Mouse (Mus musculus) adrenal gland (tissue): Measurements from ENCODE around the gene Selenon.

Experiments used
- intact Hi-C: fragments of 180-260 bp; cut with DNase I; formaldehyde crosslinking; loops from one replicate; pipeline ENCODE4 v1.15.1; 2025

The Selenon gene

DNA sequence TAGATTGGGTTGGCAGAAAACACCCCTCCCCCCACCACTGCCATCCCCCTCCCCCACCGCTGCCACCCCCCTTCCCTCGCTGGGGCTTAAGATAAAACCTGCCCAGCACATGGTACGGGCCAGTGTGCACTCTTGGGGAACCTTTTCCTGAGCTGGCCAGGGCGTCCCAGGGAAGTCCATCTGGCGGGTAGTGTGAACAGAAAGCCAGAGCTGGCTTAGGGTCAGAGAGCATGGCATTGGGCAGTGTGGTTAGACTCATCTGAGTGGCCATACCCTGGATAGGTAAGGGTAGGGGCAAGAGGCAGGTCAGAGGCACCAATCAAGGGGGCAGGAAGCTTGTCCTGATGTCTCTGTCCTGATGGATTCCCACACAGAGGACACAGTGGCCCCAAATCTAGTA lies 27.7 kb upstream of the Selenon start:
- intact Hi-C loops, result loop anchor here (10.0 kb wide), 1 partner anchor 125 kb away; the partner anchor contains the start of gene Man1c1

DNA sequence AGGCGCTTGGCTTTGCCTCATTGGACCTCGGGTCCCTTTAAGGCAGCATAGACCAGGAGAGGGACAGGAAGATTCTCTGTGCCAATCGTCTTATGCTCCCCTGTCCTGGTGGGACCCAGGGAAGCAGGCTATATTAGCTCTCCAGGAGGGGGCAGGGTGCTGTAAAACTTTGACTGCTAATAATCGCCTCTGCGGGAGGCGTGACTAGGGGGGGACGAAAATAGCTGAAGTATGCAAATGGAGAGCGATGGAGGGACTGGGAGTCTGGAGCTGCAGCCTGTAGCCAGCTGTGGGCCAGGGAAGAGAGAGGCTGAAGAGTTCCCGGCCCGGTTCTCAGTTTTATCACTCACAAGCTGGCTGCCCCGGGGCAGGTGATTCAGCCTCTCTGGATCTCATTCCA lies 27.2 kb upstream of the Selenon start:
- intact Hi-C loops, result no loop called here

DNA sequence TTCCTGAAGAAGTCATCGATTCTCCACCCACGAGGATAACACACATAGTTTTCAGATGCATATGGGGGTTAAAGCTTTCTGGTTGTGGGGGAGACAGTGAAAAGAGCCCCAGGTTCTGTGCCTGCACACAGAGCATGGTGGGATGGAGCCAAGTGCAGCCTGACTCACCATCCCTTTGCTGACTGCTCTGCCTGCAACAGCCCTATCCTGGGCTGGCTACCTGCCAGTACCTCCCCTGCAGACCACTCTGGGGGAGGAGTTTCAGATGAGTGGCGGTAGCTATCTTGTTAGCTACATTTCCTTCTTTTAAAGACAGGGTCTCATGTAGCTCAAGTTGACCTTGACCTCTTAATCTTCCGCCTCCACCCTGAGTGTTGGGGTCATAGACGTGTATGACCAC lies 26.4 kb upstream of the Selenon start:
- intact Hi-C loops, result no loop called here

DNA sequence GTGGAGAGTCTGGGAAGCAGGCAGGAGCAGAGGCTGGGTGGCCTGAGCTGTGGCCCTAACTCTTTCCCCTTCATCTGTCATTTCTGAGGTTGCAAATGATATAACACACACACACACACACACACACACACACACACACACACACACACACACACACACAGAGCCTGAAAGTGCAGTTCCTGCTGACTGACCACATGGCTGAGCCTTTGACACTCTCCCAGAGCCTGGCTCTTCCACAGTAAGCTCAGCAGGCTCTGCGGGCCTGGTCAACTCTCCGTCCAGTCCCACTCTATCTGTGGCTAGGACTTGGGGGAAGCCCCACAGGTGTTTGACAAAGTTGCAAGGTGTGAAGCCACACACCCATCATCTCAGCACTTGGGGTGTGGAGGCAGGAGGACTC lies 25.3 kb upstream of the Selenon start:
- intact Hi-C loops, result no loop called here

DNA sequence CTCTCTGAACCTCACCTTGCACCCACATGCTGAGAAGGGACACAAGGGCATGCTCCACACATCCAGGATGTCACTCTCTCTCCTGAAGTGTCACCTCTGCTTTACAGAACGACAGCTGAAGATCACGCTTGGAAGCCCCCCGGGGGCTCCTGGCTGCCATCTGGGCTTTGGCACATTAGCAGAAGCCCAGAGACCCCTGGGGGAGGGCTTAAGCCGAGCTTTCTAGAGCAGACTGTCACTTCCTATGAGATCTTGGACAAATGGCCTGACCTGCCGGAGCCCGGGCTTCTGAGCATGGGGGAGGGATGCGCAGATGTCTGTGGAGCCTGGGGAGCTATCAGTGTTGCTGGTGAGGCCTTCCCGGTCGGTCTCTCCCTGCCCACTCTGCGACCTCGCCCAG lies 23.5 kb upstream of the Selenon start:
- intact Hi-C loops, result no loop called here

DNA sequence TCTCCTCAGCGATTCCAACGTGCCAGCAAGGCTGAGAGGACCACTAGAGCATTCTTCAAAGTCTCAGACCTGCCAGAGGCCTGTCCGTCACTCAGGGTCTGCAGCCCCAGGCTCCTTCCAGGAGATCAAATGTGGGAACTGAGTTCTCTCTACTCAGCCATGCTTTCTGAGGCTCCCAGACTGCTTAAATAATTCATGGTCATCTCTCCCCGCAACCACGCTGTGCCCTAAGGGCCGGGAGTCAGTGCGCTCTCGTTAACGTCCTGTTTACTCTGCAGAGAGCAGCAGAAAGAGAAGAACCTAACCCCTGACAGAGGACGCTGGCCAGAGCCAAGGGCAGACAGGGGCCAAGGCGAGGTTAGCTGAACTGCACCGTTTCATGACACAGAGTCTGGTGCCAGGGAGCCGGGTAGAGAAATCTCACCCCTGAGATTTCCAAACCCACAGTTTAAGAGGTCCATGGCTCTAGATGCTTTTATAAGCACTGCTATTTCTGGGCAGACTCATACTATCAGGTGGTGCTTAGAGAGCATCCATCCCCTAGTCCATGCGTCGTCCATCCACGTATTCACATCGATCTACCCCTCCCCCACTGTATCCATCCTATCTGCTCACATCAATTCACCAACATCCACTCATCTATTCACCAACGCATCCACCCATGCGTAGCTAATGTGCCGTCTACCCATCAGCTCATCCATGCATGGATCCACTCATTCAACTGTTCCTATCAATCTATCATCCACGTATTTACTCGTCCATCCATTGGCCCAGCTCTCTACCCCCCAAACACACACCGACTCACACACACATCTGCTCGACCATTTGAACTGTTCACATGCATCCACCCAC lies 20.7 kb upstream of the Selenon start:
- intact Hi-C loops, result no loop called here

DNA sequence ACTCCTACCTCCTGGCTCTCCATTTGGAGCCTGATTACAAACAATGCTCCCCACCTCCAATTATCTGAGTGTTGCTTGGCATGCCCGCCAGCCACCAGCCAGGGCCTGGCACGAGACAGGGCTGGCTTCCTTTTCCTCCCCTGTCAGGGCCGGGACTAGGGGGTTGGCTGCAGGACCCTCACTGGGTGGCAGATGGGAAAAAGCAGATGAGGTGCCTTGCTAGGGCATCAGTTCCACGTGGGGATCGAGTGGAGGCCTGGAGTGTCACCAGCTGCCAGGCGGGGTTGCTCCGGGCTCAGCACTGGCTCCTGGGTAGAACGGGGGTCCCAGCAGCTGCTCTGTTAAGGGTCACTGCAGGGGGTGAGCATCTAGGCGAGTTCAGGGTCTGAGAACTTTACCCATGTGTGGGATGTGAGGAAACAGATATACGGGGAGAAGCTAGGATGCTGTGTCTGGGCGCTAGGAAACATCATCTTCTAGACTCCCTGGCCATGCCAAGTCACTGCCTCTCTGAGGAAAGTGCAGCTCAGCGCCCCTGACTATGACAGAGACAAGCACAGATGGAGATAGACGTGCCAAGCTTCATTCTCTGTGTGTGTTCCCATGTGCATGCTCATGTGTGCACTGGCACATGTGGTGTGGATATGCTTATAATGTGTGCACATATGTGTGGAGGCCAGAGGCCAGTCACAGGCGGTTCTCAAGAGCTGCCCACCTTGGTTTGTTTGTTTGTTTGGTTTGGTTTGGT lies 18.9 kb upstream of the Selenon start:
- intact Hi-C loops, result no loop called here

DNA sequence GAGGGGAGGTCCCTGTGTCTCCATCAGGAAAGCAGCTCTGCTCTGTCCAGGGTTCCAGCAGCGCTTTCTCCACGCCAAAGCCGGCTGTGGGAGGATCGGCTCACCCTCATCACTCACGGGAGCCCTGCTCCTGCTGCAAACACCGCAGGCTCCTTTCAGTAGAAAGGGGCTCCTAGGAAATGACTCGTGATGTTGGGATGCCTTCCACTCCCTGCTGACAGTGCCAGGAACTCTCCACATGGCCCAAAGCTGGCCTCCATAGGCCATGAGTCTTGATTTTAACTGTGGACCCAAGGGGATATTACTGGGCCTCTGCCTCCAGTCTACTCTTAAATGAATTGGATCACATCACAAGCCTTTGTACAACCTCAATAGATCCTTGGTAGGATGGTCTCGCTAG lies 17.9 kb upstream of the Selenon start:
- intact Hi-C loops, result no loop called here

DNA sequence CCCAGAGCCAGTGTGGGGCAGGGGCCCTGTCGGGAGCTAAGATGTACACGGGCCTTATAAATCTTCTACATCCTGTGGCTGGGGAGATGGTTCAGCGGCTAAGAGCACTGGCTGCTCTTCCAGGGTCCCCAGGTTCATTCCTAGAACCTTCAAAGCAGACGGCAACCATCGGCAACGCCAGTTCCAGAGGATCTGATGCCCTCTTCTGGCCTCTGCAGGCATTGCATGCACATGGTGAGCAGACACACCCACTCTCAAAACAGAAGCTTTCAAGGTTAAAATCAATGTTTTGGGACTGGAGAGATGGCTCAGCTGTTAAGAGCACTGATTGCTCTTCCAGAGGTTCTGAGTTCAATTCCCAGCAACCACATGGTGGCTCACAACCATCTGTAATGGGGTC lies 17.2 kb upstream of the Selenon start:
- intact Hi-C loops, result no loop called here

DNA sequence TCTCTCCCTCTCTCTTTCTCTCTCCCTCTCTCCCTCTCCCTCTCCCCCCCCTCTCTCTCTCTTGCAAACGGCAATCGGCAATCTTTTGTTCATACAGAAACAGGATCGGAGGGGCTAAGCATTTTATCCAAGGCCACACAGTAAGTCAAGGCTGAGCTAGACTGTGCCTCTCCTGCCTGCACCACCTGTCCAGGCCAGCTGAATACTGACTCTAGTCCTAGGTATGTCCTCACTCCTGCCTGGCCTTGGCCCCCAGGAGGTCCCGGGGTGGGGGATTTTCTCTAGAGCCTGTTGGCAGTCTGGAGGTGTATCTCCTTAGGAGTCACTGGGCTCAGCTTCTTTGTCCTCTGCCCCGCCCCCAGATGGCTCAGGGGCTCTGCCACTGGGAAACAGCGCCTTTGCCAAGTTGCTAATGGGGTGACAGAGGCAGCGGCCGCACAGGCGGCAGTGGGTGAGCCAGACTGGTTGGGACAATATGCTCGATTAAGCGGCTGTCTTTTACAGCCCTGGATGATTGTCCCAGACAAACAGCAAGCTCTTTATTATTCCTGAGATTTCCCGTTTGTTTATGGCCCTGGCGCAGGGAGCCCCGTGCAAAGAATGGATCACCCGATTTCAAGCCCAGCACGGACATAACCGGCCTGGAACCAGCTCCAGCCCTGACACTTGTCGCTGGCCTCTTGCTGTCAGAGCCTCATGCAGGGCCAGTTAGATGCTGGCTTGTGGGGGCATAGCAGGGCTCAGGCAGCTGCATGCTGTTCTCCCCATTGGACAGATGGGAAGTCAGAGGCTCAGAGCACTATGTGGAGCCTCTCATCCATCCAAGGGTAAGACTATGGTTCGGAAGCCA lies 15.6 kb upstream of the Selenon start:
- intact Hi-C loops, result no loop called here

DNA sequence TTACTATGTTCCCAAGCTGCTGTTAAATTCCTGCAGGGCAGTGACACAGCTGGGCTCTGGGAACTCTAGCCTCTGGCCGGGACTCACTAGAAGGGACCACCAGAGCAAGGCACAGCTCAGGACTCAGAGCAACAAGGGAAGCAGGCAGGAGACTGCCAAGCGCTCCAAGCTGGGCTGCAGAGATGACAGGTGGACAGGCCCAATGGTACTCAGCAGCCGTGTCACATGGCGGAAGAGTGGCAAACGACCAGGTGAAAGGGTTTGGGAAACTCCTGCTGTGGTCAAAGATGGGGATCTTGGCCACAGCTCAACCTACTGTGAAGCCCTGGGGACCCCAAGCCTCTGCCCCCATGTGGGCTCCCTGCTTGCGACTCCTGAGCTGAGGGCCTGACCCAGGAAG lies 12.1 kb upstream of the Selenon start:
- intact Hi-C loops, result no loop called here

DNA sequence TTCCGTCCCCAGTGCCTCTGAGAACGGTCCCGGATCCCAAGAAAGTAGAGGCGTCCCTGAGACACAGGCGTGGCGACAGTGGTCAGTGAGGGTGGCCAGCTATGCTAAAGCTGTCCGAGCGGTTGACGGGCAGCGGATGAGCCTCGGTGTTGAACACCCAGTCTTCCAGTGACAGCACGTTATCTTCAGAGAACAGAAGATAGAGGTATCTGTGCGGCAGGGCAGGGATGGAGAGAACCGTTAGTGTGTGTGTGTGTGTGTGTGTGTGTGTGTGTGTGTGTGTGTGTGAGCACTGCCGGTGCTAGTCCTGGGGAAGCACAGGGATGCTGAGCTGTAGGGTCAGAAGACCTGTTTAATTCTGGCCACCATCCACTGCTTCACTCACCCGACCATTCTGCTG lies 11.7 kb upstream of the Selenon start:
- intact Hi-C loops, result no loop called here

DNA sequence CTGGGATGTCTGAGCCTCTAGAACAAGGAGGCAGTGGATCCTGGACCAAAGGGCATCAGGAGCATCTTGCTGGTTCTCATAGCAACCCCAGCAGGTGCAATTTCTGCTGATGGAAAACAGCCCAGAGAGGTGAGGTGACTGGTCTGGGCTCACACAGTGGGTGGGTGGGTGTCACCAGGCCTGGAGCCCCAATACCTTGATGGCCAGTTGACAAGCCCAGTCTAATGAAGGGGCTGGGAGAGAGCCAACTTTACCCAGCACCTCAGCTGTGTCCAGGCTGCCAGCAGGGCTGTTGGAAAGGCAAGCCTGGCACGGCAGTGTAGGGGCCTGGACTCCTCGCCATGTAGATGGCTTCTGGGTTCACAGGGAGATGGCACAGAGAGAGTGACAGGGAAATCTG lies 10.0 kb upstream of the Selenon start:
- intact Hi-C loops, result no loop called here

DNA sequence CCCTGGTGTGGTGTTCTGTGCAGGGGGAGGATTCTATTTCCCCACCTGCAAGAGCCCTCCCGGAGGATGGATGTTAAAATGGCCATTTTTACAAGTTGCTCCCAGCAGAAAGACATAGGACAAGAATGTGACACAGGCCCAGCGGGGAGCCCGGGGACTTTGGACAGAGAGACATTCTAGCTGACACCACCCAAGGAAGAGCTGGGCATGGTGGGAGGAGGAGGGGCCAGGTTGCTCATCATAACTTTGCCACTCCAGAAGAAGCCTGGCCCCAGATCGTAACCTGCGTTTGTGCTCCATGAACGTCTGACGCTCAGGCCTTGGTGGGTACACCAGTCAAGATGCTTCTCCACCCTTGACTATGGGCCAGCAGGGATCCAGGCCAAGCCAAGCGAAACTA lies 8.7 kb upstream of the Selenon start:
- intact Hi-C loops, result no loop called here

DNA sequence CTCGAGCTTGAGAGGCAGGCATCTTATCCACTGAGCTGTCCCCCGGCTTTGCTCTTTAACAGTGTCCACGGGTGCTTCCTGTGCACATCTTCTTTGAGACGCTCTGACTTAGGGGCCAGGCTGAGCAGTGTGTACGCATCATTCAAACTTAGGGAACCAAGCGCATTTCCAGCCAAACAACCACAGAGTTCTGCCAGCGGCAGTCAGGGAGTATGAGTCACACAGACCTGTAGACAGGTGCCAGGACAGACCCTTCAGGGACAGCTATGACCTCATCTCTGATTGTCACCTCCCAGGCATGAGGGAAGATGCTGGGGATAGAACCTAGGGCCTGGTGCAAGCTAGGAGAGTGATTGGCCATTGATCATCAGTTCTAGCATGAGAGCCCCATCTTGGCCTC lies 7.2 kb upstream of the Selenon start:
- intact Hi-C loops, result no loop called here

DNA sequence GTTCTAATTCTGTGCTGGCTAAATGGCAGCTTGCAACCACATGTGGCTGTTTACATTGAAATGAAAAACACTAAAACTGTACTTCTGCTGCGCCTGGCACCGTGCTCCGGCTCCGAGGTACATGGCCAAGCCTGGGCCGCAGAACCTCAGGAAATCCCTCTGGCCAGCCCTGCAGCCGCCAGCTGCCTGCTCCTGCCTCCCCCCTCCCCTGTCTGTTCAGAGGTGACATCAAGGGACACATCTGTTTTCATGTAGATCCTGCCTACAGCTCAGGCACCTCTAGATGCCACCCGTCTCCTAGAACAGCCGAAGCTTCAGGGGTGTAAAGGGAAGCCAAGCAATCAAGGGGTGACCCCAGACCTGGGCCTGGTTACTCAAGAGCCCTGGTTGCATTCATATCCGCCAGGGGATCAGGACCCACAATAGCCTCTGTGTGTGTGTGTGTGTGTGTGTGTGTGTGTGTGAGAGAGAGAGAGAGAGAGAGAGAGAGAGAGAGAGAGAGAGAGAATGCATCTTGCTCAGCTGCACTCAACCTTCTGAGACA lies 6.7 kb upstream of the Selenon start:
- intact Hi-C loops, result no loop called here

DNA sequence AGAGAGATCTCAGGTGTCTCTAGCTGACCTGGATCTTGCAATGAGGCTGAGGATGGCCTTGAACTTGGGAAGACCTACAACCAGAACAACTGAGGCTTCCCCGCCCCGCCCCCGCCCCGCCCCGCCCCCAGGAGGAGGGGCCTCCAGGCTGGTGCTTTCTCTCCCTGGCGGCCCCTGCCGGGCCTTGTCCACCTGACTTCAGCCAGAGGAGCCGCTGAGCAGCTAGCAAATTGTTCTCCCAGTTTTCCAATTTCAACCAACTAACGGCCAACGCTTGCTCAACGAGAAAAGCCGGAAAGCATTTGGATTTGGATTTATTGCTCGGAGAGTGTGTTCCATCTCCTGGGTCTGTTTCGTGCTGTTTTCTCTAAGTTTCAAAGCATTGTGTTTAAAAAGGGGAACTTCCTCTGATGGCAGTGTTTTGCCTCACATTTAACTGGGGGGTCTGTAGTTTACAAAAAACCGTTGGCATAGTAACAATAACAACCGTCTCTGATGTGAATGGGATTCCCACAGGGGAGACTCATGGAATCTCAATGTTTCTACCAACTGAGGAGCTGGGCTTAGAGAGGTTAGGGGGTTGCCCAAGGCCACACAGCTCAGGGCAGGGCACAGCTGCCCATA lies 5.8 kb upstream of the Selenon start:
- intact Hi-C loops, result no loop called here

DNA sequence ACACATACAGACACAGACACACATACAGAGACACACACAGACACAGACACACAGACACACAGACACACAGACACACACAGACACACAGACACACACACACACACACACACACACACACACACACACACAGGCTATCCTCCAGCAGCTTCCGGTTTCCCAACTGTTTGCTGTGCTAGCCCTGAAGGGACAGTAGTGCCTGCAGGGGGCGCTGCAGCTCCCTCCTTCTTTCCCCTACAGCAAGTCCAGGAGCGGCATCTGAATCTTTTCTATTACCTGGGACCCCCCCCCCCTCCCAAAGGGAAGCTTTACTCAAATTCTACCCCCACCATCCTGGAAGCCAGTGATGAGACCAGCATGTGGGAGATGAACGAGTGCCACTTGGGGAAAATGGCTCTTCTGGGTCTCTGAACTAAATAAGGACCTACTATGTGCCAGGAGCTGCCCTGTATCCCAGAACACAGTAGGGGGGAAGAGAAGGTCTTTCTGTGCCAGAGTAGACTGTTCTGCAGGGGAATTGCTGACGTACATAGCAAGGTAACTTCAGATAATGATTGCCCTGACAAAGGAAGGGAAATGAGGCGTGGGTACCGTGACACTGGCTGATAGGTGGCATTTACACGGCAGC lies 4.1 kb upstream of the Selenon start:
- intact Hi-C loops, result no loop called here

DNA sequence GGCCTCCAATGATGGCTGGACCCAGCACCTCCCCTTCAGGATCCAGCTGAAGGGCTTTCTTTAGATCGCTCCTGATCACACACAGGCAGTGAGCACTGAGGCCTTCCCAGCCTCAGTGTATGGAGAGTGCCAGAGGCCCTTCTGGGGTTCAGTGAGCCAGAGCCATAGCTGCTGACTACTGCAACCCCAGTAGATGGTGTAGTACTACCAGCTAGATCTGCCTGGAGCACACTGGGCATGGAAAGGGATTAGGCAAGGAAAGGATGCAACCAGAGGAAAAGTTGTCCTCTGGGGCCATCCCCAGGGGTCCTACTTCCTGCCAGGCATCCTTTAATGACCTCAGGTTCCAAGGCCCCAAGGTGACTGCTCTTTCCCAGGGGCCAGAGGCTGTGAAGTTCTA lies 1.7 kb upstream of the Selenon start:
- intact Hi-C loops, result no loop called here

DNA sequence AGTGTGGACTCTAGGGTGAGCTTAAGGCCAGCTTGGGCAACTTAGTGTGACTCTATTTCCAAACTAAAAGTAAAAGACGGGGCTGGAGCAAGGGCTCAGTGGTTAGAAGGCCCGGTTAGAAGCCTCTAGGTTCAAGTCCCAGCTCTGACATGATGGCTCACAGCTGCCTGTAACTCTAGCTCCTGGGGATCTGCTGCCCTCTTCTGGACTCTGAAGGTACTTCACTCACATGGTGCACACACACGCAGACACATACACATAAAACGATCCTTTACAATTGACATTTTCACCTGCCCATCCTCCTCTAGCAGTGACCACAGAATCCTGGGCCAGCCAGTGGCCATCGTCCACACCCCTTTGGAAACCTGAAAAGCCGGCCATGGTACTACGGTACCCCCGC lies 2.1 kb downstream of the Selenon start:
- intact Hi-C loops, result no loop called here
